Mouse (Mus musculus) CD4-positive, CD25-positive, alpha-beta regulatory T cell, adult 4 months (primary cell): Measurements from ENCODE around the gene Cdc42. TPM values are rescaled to one million over a fixed set of nuclear protein-coding genes. Genes with fewer than 3 reads are reported as not detected.

ENCODE experiments used
- ATAC-seq: one replicate; pipeline ENCODE4 v1.8.0; 2017
- polyA plus RNA-seq, 2 experiments: library from polyadenylated mRNA; unstranded; fragments of 100-300 nt; shearing (Covaris generic); gene quantifications; one replicate each; pipeline ENCODE4 v1.2.1; 2017

The Cdc42 gene
- polyA plus RNA-seq, 2 experiments from 2014 or later, result 630 to 632 TPM

DNA sequence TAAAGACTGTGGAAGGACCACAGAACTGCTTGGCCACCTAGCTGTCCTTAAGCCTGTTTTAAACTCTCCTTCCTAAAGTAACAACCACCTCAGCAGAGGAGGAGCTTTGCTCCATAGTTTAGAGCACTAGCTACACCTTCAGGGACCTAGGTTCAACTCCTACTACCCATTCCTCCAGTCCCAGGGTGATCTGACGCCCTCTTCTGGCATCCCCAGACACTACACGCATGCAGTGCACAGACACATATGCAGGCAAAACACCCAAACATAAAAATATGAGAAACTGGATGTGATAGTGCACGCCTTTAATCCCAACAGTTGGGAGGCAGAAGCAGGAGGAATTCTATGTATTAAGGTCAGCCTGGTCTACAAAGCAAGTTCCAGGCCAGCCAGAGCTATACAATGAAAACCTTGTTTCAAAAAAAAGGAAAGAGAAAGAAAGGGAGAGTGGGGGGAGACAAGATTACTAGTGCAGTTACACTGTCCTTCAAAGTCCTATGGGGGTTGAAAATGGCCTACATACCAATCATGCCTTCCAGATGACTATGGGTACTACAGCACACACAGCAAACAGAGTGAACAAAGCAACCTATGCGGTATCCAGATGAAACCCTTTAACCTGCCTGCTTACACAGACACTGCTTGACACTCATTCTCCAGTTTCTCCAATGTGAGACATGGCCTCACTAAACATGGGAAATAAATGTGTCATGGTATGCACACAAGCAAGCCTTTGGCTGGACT, 41.3 kb downstream of the Cdc42 start:
- no peak for ATAC-seq

GRCm38 (mm10) chr4:137315061-137315460, 42.5 kb downstream of the Cdc42 start:
- no peak for ATAC-seq

DNA sequence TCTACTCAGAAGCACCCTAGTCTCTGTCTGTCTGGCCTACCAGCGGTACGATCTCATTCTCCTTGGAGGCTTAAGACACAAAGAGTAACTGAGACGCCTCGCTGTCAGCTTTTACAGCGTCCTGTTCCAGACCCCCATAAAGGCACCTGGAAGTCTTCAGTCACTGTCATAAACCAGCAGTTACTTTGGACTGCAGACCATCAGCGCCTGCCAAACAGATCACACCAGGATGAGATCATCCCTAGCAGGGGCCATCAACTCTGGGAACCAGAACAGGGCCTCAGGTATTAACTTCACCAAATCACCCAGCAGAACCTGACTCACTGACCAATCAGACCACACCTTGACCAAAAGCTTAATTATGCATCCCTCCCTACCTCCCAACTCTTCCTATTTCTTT, 43.0 kb downstream of the Cdc42 start:
- no peak for ATAC-seq

DNA sequence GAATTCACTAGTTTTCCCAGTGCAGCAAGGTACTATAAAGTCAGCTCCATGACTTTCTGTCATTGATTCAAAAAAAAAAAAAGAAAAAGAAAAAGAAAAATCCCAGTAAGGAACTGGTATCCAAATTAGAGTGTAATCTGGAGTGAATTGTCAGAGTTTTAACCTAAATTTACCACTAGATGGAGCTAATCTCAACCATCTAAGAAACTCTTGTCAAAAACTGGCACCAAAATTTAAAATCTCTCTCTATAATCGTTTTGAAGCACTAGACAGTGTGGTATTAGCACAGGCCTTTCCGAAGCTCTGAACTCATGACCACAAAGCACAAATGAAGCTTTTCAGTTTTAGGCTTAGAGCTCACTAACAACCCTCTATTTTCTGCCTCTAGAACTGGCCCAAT, 44.0 kb downstream of the Cdc42 start:
- peak; percentile 53 for ATAC-seq

DNA sequence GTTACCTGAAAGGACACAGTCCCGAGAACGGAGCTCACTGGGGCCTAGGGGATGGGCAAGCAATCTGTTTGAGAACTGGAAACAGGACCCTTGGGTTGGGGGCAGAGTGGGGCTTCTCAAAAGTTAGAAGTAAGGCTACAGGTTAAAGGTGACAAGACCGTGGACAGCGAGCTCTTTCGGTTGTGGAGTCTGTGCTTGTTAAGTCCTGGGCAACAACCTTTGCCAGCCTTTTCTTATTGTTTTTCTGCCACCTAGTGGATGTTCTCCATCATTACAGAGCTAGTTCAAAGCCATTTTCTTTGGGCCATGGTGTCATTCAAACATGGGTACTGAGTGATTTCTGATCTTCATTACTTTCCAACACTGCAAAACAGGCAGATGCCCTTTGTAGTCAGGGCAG, 49.1 kb downstream of the Cdc42 start:
- ATAC-seq, result peak; percentile 39

DNA sequence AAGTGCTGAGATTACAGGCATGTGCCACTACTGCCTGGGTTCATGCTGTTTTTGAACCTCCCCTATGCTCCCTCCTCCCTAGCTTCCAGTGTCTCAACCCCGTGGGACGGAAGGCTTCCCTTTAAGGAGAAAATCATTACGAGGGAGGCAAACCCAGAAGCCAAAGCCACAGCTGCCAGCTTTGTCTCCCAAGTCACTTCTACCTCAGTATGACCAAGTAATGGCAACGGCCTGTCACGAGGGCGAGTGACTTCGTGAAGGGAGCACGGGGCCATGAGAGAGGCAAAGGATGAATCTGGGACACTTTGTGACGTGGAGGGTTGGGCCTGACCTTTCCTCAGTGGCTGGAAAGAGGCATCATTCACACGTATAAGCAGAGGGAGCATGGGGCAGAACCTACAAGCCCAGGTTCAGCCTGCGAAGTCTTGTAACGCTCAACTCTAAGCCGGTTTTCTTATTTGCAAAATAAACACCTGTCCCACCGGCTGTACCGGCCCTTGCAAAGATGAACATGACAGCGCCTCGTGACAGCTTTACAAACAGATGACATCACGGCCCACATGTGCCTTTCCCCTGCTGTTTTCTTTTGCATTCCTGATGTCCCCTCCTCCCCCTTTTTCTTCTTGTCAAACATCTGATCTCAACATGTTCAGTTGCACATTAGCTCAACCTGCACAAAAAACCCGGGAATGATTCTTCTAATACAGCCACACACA, 50.4 kb downstream of the Cdc42 start:
- no peak for ATAC-seq

DNA sequence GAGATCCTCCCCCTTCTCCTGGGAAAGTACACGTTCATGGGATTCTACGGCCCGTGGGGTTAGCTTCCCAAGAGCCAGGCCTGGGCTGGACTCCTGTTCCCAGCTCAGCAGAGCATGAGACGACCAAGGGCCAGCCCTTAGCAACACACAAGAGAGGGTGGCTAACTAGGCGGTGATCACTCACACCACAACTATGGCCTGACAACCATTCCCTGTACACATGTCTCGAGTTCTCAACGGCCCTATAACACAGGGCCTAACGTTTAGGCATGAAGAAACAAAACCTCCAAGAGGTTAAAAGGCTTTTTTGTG, 51.0 kb downstream of the Cdc42 start:
- ATAC-seq, result no peak

DNA sequence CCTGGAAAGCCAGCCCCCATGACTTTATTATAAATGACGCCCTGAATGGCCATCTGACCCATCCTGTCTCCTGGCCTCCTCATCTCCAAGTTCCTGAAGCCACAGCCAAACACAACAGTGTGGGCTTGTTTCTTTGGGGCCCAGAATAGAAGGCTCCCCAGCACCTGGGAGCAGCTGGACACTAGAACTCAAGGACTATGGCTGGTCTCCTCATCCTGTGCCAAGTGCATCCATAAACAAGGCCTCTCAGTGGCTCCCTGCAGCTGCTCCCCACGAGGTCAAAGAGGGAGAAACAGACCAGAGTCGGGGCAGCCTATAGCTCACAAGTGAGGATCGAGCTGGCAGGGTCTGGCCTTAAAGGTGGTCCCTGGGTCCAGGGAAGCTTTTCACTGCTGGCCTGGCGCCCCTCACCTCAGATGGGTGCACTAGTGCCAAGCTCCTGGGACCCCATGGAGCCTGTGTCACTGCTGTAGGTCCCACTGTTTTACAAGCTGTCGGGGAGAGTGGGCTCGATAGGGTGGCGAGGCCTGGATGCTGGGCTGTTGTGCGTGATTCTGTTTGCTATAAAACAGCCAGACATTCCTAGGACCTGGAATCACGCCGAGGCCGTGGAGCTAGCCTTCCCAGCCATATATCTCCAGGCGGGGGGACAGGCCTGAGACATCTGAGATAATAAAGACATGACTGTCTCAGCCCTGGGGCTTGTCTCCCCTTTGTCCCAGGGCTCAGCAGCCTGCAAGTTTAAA, 51.5 kb downstream of the Cdc42 start:
- no peak for ATAC-seq

GRCm38 (mm10) chr4:137305066-137305465, 52.5 kb downstream of the Cdc42 start:
- ATAC-seq, result no peak

DNA sequence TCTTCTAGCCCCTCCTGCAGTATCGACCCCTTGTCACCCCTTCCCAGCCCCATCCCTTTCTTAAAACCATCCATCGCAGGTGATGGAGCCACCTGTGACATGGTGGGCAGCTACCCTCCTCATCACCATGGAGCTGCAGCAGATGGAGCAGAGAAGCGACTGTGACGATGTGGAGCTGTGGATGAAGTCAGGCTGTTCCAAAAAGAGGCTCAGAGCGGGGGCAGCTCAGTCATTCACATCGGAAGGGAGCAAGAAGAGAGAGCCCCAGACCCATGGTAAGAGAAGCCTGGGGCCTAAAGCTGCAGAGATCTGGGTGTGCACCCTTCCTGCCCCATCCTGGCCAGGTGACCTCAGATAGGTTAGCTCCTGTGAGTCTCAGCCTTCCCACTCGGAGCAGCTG, 53.4 kb downstream of the Cdc42 start:
- no peak for ATAC-seq

DNA sequence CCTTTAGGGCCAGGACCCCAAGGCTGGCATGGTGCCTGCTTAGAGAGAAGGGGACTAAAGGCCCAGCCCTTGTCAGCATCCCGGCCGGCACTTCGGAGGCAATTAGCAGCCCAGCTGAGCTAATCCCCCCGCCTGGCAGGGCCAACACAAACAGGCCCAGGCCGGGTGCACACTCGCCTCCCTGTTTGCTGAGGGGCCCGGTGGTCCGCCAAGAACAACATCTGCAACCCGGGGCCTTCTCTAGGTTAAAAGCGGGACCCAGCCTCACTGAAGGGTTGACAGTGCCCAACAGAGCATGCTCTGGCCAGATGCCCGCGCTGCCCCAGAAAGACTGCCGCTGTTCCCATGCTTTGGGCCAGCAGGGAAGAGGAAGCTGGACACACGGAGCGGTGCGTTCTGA, 55.9 kb downstream of the Cdc42 start:
- no peak for ATAC-seq

- ATAC-seq, result no peak
Measured at GRCm38 (mm10) chr4:137300227-137300626, 57.3 kb downstream of the Cdc42 start.

DNA sequence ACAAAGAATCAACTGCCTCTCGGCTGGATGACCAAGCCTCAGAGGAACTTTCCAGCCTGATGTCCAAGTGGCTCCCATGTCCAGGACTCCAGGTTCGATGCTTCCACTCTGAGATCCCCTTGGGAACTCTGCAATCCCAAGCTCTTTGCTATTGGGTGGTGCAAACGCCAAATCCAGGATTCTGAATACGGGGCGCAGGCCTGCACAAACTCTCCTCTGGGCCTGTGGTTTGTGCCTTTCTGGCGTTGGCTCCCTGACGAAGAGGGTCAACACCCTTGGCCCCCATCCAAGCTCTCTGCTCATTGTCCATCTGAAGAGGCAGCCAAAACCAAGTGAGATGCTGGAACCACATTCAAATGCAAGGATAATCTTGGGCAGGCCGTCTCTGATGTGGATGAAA, 59.1 kb downstream of the Cdc42 start:
- ATAC-seq, result no peak

DNA sequence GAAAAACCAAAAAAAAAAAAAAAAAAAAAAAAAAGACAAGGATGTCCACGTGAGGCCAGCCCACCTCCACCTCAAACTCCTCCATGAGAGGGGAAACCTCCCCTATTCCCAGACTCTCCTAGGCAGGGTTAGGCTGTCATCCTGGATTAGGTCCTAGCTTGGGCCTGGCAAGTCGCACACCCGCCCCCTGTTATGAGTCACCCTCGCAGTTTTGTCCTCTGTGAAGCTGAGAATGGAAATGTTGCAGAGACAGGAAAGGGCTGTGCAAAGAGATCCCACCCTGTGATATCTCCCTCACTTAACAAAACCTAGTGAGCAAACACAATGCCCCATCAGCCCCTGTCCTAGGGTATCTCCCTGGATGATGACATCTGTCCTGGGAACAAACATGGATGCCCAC, 59.9 kb downstream of the Cdc42 start:
- no peak for ATAC-seq

- ATAC-seq, result no peak
Measured at GRCm38 (mm10) chr4:137294951-137295350, 62.6 kb downstream of the Cdc42 start.

GRCm38 (mm10) chr4:137294474-137294873, 63.0 kb downstream of the Cdc42 start:
- no peak for ATAC-seq

GRCm38 (mm10) chr4:137294032-137294431, 63.5 kb downstream of the Cdc42 start:
- no peak for ATAC-seq

GRCm38 (mm10) chr4:137292625-137293024, 64.9 kb downstream of the Cdc42 start:
- ATAC-seq, result no peak

DNA sequence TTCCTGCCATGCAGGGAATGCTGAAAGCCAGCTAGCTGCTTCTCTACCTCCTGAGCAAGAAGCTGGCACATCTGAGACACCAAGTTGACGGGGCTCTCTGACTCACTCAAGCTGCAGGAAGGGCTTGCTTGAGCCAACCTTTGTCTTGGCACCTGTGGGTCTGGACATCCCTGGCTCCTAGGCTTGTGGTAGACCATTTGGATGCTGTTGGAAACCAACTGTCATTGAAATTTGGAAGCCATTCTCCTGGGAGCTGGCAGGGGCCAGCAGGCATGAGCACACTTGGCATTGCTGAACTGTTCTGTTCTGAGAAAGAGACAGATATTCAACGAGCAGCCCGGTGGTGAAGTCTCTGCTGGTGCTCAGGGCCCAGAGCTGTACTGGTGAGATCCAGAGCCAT, 67.3 kb downstream of the Cdc42 start:
- no peak for ATAC-seq

GRCm38 (mm10) chr4:137289701-137290100, 67.8 kb downstream of the Cdc42 start:
- ATAC-seq, result no peak

GRCm38 (mm10) chr4:137287818-137288217, 69.7 kb downstream of the Cdc42 start:
- no peak for ATAC-seq

DNA sequence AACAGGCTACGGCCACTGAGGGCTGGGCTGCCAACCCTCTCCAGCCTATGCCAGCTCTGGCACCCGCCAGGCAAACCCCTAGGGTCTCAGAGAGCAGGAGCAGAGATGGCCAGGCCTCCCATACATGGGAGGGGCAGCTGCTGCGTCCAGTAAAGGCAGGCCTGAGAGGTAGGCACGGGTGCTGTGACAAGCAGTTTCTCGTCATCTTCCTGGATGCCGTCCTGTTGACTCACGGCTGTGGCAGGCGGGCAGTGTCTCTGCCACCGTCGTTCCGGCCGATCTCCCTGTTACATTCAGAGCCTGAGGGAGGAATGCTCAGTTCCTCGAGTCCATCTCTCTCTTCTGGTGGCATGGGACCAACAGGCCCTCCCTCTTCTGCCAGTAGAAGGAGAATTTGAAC, 70.3 kb downstream of the Cdc42 start:
- no peak for ATAC-seq

- no peak for ATAC-seq
Measured at GRCm38 (mm10) chr4:137286662-137286953, 70.9 kb downstream of the Cdc42 start.
